Mouse (Mus musculus) bone marrow macrophage, adult 2 months (primary cell): Measurements from ENCODE around the gene Alpl. TPM values are rescaled to one million over a fixed set of nuclear protein-coding genes. Genes with fewer than 3 reads are reported as not detected.
A peak's percentile ranks its signal among the peaks of the same experiment; 100 is the strongest.

ENCODE experiments used
- H3K27ac ChIP-seq: 2 replicates; pipeline ENCODE4 v1.5.1; 2012; ENCODE audit warnings: low read depth, low read length; ENCODE audit not compliant: insufficient read depth
- H3K4me1 ChIP-seq: 2 replicates; pipeline ENCODE4 v1.6.1; 2012; ENCODE audit warnings: low read length; ENCODE audit not compliant: control insufficient read depth, insufficient read depth
- H3K4me3 ChIP-seq: 2 replicates; pipeline ENCODE4 v1.5.1; 2012; ENCODE audit warnings: mild to moderate bottlenecking, low read length, moderate library complexity; ENCODE audit not compliant: insufficient read depth
- CTCF ChIP-seq: IDR thresholded peaks from 2 replicates; pipeline ENCODE4 v1.5.1; 2012; ENCODE audit warnings: low read depth, mild to moderate bottlenecking, low read length, moderate library complexity
- POLR2A ChIP-seq: IDR thresholded peaks from 2 replicates; pipeline ENCODE4 v1.6.1; 2012; ENCODE audit warnings: mild to moderate bottlenecking, low read depth, low read length, borderline replicate concordance
- polyA plus RNA-seq: library from polyadenylated mRNA; stranded (reverse); fragments of >200 nt; gene quantifications from 2 replicates; pipeline ENCODE4 v1.2.4, GENCODE M21; 2012; ENCODE audit not compliant: missing spikeins, insufficient read depth, insufficient read length

Gene Alpl
- 0.21 TPM in 1 of 2 replicates, not detected in the other for polyA plus RNA-seq

GRCm38 (mm10) chr4:137795611-137796557 is at the start of gene Alpl:
TSS of gene Alpl (minus strand) at chr4:137796384.
- TF ChIP-seq CTCF = peak; percentile 35; the same call in 1 of the 2 replicates
- no peak for TF ChIP-seq POLR2A
- H3K4me1 ChIP-seq = no peaks in the 10 kb centered on the region
- H3K27ac ChIP-seq = no peak within 1 kb of the TSS
- H3K4me3 ChIP-seq = 0 out of 2 replicates have a peak within 1 kb of the TSS, but pooled peaks have one; percentile 2

GRCm38 (mm10) chr4:137844656-137845055 is 48.5 kb upstream of the Alpl start:
- Histone ChIP-seq H3K4me1 (no peaks in the 10 kb centered on the region), H3K4me3 (no peak overlapping the region), H3K27ac (no peak overlapping the region)
- TF ChIP-seq CTCF (peak; percentile 95), POLR2A (no peak)

- H3K27ac ChIP-seq = no peak overlapping the region
- no peak for TF ChIP-seq CTCF
- TF ChIP-seq POLR2A = no peak
These were observed 43.3 kb upstream of the Alpl start for GRCm38 (mm10) chr4:137839452-137839851.

GRCm38 (mm10) chr4:137838791-137839190 is 42.6 kb upstream of the Alpl start:
- no peak overlapping the region for H3K27ac ChIP-seq
- TF ChIP-seq CTCF (no peak), POLR2A (no peak)
- no peak overlapping the region for H3K4me3 ChIP-seq
- peaks cover 8% of the 10 kb centered on the region for H3K4me1 ChIP-seq

More at GRCm38 (mm10) chr4:137839452-137839851, 43.3 kb upstream of the Alpl start:
- peaks cover 8% of the 10 kb centered on the region for H3K4me1 ChIP-seq
- H3K4me3 ChIP-seq = no peak overlapping the region

GRCm38 (mm10) chr4:137837792-137838191 is 41.6 kb upstream of the Alpl start:
- Histone ChIP-seq H3K4me1 (peaks cover 8% of the 10 kb centered on the region), H3K27ac (peak overlapping the region; percentile 69), H3K4me3 (no peak overlapping the region)
- TF ChIP-seq CTCF (no peak), POLR2A (no peak)

- no peak overlapping the region for H3K27ac ChIP-seq
- H3K4me1 ChIP-seq = peaks cover 8% of the 10 kb centered on the region
- no peak for TF ChIP-seq POLR2A
- no peak overlapping the region for H3K4me3 ChIP-seq
These were observed 40.6 kb upstream of the Alpl start for GRCm38 (mm10) chr4:137836741-137837140.

GRCm38 (mm10) chr4:137835624-137836337 is 39.6 kb upstream of the Alpl start:
- H3K4me1 ChIP-seq = peaks cover 8% of the 10 kb centered on the region
- TF ChIP-seq CTCF = peak; percentile 65
- TF ChIP-seq POLR2A = no peak
- no peak overlapping the region for H3K27ac ChIP-seq
- H3K4me3 ChIP-seq = no peak overlapping the region

GRCm38 (mm10) chr4:137831598-137831997 is 35.4 kb upstream of the Alpl start:
- TF ChIP-seq CTCF (no peak), POLR2A (no peak)
- peaks cover 5% of the 10 kb centered on the region for H3K4me1 ChIP-seq
- H3K27ac ChIP-seq = no peak overlapping the region
- H3K4me3 ChIP-seq = no peak overlapping the region

GRCm38 (mm10) chr4:137830380-137830779 is 34.2 kb upstream of the Alpl start:
- TF ChIP-seq POLR2A (no peak), CTCF (no peak)
- Histone ChIP-seq H3K4me1 (peaks cover under 1% of the 10 kb centered on the region; the same call in 1 of the 2 replicates), H3K4me3 (no peak overlapping the region), H3K27ac (no peak overlapping the region)

GRCm38 (mm10) chr4:137824881-137825280 is 28.7 kb upstream of the Alpl start:
- no peak for TF ChIP-seq CTCF
- TF ChIP-seq POLR2A = no peak
- Histone ChIP-seq H3K4me1 (no peaks in the 10 kb centered on the region; the same call in 1 of the 2 replicates), H3K27ac (no peak overlapping the region), H3K4me3 (no peak overlapping the region)
